Comparison of ENCODE assay signal across 10 mouse cellular contexts in genomic region chrX:152834940-152835339, GRCm38 (mm10). TPM values are rescaled to one million over a fixed set of nuclear protein-coding genes. Genes with fewer than 3 reads are reported as not detected.
DNase-seq lines count a peak whose midpoint lies in the region; ATAC-seq and TF ChIP-seq lines count a peak whose summit lies in the region.
"Not testable (repeated sequence)": the region's sequence is repeated elsewhere in the genome, so short reads cannot be mapped to it uniquely, and the experiment has no call there.
"Had no signal": no experiment of that assay in that cellular context is flagged by ENCODE, and none has a peak within 500 bp of the region (broad histone marks: within the 10 kb centered on the region; RNA-seq: fewer than 3 reads in every experiment).

No protein-coding gene starts in this region.

- not testable (repeated sequence) for TF ChIP-seq POLR2A in cortical plate, adult 2 months (IDR thresholded peaks at IDR 0.05; ENCODE audit: extremely low read depth, insufficient read depth, low read length)

- 25% methylated on average over 5 of the region's 5 CpGs for WGBS in intestine, postnatal 0 days

- ATAC-seq in intestine, postnatal 0 days = not testable (repeated sequence)

- not testable (repeated sequence) for H3K4me3 ChIP-seq in cortical plate, adult 2 months (ENCODE audit: insufficient read depth, low read length); intestine, postnatal 0 days (ENCODE audit: low read depth, low read length)

- H3K27me3 ChIP-seq in intestine, postnatal 0 days (replicated peaks; ENCODE audit: control insufficient read depth, insufficient read depth, low read length) = not testable (repeated sequence)

- H3K36me3 ChIP-seq in intestine, postnatal 0 days (ENCODE audit: control insufficient read depth, insufficient read depth) = not testable (repeated sequence)

- H3K4me1 ChIP-seq in cortical plate, adult 2 months (ENCODE audit: control insufficient read depth, insufficient read depth, low read length); intestine, postnatal 0 days (replicated peaks; ENCODE audit: control insufficient read depth, insufficient read depth, low read length): not testable (repeated sequence)

- H3K9me3 ChIP-seq in intestine, postnatal 0 days (ENCODE audit: control insufficient read depth) = not testable (repeated sequence)

- H3K9ac ChIP-seq in intestine, postnatal 0 days (ENCODE audit: low read depth, low read length) = not testable (repeated sequence)

- H3K27ac ChIP-seq in cortical plate, adult 2 months (ENCODE audit: insufficient read depth, low read length); intestine, postnatal 0 days (ENCODE audit: low read depth, low read length): not testable (repeated sequence)

- H3K4me2 ChIP-seq in intestine, postnatal 0 days (replicated peaks; ENCODE audit: low read depth) = not testable (repeated sequence)

- peak; percentile 16 for DNase-seq in CD4-positive, CD25-positive, alpha-beta regulatory T cell, adult 2 months (ENCODE audit: low read depth, low spot score)
- DNase-seq in adrenal gland, adult 8-10 months = peak; percentile 1
- DNase-seq in gastrocnemius, postnatal 10 days = peak; percentile 4
- peak; percentile 3 to 62 for DNase-seq in layer of hippocampus, postnatal 14 days (ENCODE audit: low spot score in 2 of 2)
- peak; percentile 1 for DNase-seq in lung, postnatal 25 days (ENCODE audit: low spot score)
- DNase-seq in retina, postnatal 7 days (ENCODE audit: low read depth, low spot score) = peak; percentile 36

- peak; percentile 39 for TF ChIP-seq CTCF in cortical plate, adult 2 months (IDR thresholded peaks at IDR 0.05; ENCODE audit: extremely low read depth, insufficient read depth, low read length)
- peak; percentile 70 for TF ChIP-seq CTCF in intestine, postnatal 0 days (IDR thresholded peaks at IDR 0.05; ENCODE audit: low read depth)

RNA-seq across cellular contexts. Expression of gene Gpr143, which starts 53.2 kb away (rescaled TPM):
- total RNA-seq in adrenal gland, adult 8-10 months (2022) = under 1 TPM in 3 of 4 experiments, not detected in 1; 0.20 to 0.40 (median 0.38) TPM
- polyA plus RNA-seq in cortical plate, adult 2 months (2012; rRNA removed) = 0.15 and 0.29 TPM in 2 replicates
- not detected for total RNA-seq in gastrocnemius, postnatal 10 days (2021)
- 0.16 TPM in 1 of 2 replicates, not detected in the other for polyA plus RNA-seq in intestine, postnatal 0 days (2015; fragmentation: Nextera tagmentation; extraction: Ambion mirVana)
- total RNA-seq in layer of hippocampus, postnatal 14 days (2021) = under 1 TPM in 1 of 2 experiments, not detected in 1; 0.26 TPM
- total RNA-seq: adrenal gland, postnatal 25 days had no signal
- polyA plus RNA-seq: heart, embryonic 10.5 days had no signal
